Mouse (Mus musculus) liver, postnatal 0 days (tissue): ENCODE measurements around the gene Il15.

Source experiments
- CTCF ChIP-seq: sonication (generic); IDR thresholded peaks from 2 replicates; pipeline ENCODE4 v1.5.1; 2016; ENCODE audit warnings: antibody characterized with exemption, low read depth
- EP300 ChIP-seq: IDR thresholded peaks from 2 replicates; pipeline ENCODE4 v1.6.1; 2016; ENCODE audit warnings: antibody characterized with exemption, low read depth, mild to moderate bottlenecking

DNA sequence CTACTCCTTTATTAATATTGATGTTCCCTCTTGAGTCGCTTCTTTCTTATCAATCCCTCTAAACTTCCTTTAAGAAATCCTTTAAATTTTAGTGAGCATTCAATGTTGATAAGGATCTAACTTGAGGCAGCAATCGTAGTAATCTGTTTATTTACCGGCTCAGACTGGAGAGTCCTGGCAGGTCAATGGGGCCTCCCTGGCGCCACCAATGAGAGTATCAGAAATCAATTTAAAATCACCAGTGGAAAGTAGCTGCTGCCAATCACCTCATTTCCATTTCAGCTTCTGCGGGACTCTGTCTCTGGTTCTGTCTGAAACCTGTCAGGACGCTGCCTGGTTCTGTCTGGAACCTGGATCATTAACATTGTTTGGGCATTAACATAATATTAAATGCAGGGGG lies 1.5 kb downstream of the Il15 start:
- TF ChIP-seq CTCF (no peak), EP300 (no peak)
